Mouse (Mus musculus): ENCODE results near the gene Pitpnc1.

- no peak for TF ChIP-seq POLR2A (IDR thresholded peaks at IDR 0.05; ENCODE audit: insufficient read length, low read depth)
- no peak for TF ChIP-seq USF1 (IDR thresholded peaks at IDR 0.05; ENCODE audit: low read depth)
- no peak for TF ChIP-seq MYOD1 (IDR thresholded peaks at IDR 0.05; ENCODE audit: control insufficient read depth in 1 of 3, insufficient read length in 2 of 3, low read depth in 2 of 3)
- TF ChIP-seq MYOG (IDR thresholded peaks at IDR 0.05; ENCODE audit: control insufficient read depth in 1 of 3, insufficient read depth in 1 of 3, insufficient read length in 2 of 3, low read depth in 2 of 3), result no peak
- no peak for TF ChIP-seq POLR2AphosphoS2 (IDR thresholded peaks at IDR 0.05; ENCODE audit: insufficient read length, low read depth)
- no peak for TF ChIP-seq TCF3 (IDR thresholded peaks at IDR 0.05; ENCODE audit: insufficient read length, low read depth)
- TF ChIP-seq MAX (IDR thresholded peaks at IDR 0.05; ENCODE audit: low read depth), result no peak
- TF ChIP-seq CEBPB (IDR thresholded peaks at IDR 0.05; ENCODE audit: insufficient read depth, poor library complexity, severe bottlenecking), result no peak
- no peak for TF ChIP-seq E2F4 (IDR thresholded peaks at IDR 0.05; ENCODE audit: insufficient read depth)
Observed at GRCm38 (mm10) chr11:107259428-107259827, 211.1 kb downstream of the Pitpnc1 start.
